Mouse (Mus musculus) CD8-positive naive resting alpha-beta T cell, adult 2 months (primary cell): ENCODE results near the gene Slc22a13.
"Not testable (repeated sequence)": the region's sequence is repeated elsewhere in the genome, so short reads cannot be mapped to it uniquely, and the experiment has no call there.

Experiments used
- DNase-seq, 2 experiments: peaks; one replicate each; pipeline ENCODE4 v3.0.0; 2022; ENCODE audit warnings: low read depth in 2 of 2, low spot score in 2 of 2

Gene Slc22a13

DNA sequence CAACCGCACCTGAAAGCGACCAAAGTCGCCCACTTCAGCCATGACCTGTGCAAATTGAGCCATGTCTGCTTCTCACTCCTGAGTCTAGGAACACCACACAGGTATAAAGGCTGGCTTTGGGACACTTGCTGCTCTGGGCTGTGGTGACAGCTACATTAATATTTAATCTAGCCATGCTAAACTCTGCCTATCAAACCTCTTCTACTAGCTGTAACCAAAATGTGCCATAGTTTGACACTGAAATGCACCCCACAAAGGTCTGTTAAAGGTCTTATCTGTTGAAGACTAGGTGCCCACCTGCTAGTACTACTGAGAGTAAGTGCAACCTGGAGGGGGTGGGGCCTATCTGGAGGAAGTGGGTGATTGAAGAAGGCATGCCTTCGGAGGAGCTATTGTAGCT is at the start of gene Slc22a13:
Gene Slc22a13, minus strand, starts transcription at position 101 of the 400 bp plus-strand sequence.
- no peak for DNase-seq

- DNase-seq = no peak
Measured at GRCm38 (mm10) chr9:119258128-119258527, 49.2 kb upstream of the Slc22a13 start.

GRCm38 (mm10) chr9:119256161-119256560 is 47.3 kb upstream of the Slc22a13 start:
- no peak for DNase-seq

DNA sequence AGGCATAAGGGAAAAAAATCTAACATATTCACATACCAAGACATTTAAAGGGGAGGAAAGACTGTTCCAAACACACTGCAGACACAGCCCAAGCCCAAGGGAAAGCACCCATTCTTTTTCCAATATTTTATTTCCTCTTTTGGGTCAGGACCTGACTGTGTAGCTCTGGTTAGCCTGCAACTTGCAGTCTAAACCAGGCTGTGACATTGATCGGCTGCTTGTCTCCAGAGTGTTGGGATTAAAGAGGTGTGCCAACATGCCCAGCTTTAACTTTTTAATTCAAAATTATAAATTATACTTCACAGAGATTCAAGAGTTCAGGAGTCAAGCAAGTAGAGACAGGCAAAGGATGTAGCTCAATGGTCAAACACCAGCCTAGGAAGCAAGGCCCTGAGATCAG is 46.2 kb upstream of the Slc22a13 start:
- no peak for DNase-seq

DNA sequence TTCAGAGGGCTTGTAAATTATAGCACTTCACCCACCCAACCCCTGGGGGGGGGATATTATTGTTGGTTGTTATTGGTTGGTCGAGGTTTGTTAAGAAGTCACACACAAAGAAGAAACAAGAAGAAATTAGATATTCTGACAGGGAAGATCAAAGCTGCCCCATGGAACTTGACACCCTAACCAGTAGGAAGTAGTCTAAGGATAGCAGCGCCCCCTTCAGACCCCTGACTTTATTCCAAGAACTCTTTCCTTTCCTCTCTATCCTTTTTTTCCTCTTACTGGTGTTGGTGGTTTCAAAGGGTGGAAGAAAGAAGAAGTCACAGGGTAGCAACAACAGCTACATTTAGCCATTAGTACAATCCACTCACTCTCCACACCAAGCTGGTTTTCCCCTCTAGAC is 45.3 kb upstream of the Slc22a13 start:
- DNase-seq = no peak

DNA sequence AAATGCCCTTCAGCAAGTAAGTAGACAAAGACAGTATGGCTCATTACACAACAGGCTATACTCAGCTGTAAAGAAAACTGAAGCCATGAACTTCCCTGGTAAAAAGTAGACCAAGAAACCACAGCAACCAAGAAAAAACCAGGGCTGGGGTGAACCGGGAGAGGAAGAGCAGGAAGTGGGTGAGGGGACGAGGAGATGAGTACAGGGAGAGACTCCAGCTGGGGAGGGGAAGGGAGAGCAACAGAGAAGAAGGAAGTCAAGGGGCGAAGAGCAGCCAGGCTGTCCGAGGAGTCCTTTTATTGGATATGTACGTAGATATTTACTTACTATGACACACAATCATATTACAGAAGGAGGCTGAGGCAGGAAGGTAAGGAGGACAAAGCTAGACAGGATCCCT is 39.1 kb upstream of the Slc22a13 start:
- DNase-seq = no peak

DNA sequence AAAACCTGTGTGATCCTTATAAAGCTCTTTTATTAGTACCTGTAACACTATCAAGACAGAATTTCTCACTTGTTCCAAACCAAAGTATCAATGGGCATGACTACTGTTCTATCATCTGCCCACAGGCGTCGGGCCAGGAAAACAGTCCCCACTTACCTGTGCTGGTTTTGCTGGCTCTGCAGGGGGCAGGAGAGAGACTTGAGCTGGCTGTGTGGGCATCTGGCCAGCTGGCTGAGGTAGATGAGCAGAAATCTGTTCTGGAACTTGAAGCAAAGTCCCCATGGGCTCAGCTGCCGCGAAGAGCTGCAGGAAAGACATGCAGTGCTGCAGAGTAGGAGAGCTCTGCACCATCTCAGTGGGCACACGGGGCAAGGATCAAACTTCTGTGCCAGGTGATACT is 37.9 kb upstream of the Slc22a13 start:
- no peak for DNase-seq

DNA sequence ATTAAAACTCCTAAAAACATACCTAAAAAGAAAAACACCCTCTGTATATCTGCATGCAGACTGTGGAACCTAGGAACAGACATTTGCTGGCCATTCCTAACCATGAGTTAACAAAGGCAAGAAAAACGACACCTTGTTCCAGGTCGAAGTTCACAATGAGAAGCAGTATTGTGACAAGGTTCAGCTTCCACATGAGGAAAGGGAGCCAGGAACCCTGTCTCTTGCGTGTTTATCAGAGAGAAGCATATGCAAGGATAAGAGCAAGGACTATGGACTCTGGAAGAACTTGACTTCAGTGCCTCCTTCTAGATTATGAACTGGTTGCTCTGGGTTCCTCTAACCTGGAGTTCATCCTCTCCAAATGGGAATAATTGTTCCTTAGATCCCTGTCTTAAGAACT is 35.1 kb upstream of the Slc22a13 start:
- no peak for DNase-seq

DNA sequence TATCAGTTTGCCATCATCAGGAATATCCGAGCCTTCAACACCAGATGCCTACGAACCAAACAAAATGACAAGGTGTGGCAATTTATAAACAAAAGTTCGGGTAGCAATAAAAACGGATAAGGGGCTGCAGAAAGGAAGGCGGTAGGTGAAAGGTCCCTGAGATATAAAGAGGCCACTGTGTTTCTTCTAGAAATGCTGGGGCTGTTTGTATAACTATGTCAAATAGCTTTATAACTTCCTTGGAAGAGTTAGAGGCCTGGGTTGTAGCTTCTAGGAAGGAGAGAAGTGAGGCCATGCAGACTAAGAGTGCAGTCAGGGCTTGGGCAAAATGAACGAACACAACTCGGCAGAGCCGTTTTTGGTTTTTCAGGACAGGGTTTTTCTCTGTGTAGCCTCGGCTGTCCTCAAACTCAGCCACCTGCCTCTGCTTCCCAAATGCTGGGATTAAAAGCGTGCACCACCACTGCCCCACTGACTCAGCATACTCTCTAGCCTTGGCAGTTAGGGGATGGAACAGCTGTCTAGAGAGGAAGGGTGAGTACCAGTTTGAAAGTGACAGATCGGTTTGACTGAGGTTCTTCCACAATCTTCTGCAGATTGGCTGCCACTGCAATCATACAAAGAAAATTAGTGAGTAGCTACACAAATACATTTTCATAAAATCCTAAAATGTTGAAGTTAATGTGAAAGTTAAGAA is 32.4 kb upstream of the Slc22a13 start:
- DNase-seq = no peak

DNA sequence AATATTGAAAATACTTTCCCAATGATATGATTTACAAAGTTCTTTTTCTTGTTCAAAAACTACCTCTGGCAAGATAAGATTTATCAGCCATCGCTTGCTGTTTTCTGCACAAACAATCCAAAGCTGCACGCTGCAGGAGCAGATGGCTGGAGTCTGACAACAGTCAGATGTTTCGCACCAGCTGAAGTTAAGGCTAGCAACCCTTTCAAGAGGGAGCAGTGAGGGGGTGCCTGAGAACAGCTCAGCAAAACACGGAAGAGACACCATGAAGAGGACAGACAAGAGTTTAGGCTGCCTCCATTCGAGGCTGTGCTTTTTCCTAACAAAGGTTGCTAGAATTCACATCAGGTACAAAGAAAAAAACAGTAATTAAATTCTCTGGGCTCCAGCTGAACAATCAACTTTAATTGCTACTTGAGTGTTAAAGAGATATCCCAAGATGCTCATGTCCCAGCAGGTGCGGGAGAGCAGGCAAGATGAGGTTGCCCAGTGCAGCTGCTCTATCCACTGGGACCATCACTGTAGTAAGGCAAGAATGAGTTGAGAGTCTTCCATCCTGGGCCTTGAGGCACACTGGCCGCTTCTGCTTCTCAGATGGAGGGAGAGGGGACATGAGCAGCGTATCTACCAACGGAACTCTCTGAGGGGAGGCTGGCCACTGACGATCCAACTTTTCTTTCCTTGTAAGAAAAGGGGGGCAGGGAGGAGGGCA is 31.5 kb upstream of the Slc22a13 start:
- no peak for DNase-seq

DNA sequence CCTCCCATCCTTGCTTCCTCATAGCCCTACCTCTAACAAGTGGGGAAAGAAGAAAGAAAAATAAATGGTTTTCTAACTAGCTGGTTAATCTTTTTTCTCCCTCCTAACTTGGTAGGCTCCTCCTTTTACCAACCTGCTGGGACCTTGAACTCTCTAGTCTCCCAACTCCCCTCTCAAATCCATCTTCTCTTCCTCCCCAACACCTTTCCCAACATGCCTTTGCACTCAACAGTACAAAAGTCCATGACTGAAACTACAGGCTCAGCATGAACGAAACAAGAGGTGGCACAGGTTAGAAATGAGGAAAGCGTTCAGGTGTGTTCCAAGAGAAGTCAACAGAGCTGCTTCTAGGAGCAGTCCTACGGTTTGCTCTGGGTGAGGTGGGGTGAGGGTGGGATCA is 30.4 kb upstream of the Slc22a13 start:
- no peak for DNase-seq

GRCm38 (mm10) chr9:119238796-119239195 is 29.9 kb upstream of the Slc22a13 start:
- DNase-seq = no peak

GRCm38 (mm10) chr9:119231552-119231951 is 22.7 kb upstream of the Slc22a13 start:
- no peak for DNase-seq

- DNase-seq = no peak
Measured at GRCm38 (mm10) chr9:119230829-119231228, 21.9 kb upstream of the Slc22a13 start.

GRCm38 (mm10) chr9:119220249-119220648 is 11.4 kb upstream of the Slc22a13 start:
- DNase-seq = no peak

GRCm38 (mm10) chr9:119219667-119220066 is 10.8 kb upstream of the Slc22a13 start:
- no peak for DNase-seq

DNA sequence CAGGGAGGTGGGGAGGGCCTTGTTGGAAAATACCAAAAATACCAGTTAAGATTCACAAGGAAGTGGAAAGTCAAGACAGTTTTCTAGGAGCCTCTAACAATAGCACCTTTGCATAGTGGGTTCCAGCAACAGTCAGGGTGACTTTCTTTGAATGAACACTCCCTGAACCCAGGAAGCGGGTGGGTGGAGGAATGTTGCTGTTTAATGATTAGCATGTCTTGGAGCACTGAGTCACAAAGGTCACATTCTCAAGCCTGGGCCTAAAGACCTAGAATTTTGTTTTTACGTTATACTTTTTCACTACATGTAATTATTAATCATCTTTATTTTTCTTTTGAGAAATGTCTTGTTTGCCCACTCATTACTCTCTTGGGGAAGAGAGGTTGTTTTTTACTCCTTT is 6.4 kb upstream of the Slc22a13 start:
- not testable (repeated sequence) for DNase-seq

- no peak for DNase-seq
Measured at GRCm38 (mm10) chr9:119214601-119215000, 5.7 kb upstream of the Slc22a13 start.

DNA sequence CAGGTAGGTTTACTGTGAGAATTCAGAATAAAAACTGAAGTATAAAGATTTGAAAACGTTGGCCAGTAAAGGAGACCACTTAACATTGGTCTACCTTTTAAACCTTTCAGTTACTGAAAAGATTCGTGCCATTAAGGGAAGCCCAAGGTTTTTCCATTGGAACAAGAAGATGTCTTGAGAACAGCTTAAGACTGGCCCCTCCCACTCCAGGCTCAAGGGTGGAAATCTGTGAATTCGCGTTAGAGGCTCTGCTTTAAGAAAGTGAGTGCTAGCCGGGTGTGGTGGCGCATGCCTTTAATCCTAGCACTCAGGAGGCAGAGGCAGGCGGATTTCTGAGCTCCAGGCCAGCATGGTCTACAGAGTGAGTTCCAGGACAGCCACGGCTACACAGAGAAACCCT is 4.1 kb upstream of the Slc22a13 start:
- no peak for DNase-seq

DNA sequence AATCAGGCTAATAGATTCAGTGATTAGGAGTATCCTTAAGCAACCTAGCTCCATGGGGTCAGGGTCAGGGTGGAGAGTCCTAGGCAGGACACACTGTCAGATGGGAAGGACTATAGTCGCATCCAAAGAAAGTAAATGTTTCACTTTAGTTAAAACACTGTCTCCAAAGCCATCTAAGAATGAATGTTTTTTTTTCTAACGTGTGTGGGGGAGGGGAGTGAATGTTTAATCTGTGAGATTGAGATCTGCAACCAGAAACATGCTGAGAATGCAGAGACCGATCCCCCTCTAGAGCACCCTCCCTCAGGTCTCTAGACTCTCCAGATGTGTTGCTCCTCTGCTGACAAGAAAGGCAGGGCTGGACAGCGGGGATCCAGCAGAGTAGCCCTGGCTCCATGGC is 1.8 kb downstream of the Slc22a13 start:
- no peak for DNase-seq

GRCm38 (mm10) chr9:119206666-119207065 is 2.2 kb downstream of the Slc22a13 start:
- DNase-seq = no peak

DNA sequence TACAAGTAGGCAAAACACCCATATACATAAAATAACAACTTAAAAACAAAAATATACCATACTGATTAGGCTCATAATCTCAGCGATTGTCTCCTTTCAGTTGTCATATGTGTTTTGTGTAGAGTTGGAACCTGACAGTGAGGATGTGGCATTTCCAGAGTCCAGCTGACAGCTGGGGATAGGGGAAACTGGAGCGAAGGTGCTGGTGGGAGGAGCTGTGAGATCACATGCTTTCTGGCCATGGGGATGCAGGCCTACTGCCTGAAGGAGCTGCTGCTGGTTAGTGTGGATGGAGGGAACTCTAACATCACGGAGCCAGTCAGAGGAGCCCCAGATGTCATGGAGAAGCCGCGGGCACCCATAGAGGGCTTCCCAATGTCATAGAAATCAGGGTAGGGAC is 3.1 kb downstream of the Slc22a13 start:
- DNase-seq = no peak

DNA sequence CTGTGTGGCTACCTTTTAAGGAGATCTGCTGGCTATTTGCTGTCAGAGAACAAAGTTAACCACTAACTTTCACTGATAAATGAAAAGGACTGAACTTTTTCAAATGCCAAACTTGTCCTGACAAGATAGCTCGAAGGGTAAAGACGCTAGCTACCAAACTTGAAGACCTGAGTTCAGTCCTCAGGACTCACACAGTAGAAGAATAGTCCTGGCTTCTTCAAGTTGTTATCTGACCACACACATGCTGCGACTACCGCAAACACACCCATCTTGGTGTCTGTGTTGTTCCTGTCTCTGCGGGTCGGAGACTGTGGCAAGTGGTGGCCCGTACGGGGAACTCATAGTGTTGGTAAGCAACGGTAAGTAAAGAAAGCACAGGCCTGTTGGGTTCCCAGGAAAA is 5.3 kb downstream of the Slc22a13 start:
- no peak for DNase-seq
